Mouse (Mus musculus): ENCODE results near the gene Gm9844. TPM values are rescaled to one million over a fixed set of nuclear protein-coding genes. Genes with fewer than 3 reads are reported as not detected.

Gm9844 gene
- polyA plus RNA-seq, 1 experiment from 2014 or later: 15.8 TPM

DNA sequence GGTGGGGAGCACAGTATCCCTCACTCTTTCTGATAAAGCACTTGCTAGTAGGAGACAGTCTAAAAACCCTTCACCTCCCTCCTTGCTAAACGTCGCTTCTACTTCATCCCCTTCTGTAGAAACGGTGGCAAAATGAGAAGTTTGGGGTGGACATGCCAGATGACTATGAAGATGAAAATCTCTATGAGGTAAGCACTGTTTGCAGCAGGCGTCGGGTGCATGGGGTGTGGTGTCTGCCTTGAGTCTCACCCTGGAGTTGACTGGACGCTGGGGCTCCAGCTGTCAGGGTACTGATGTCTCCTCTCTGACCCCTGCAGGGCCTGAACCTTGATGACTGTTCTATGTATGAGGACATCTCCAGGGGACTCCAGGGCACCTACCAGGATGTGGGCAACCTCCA is 39.1 kb downstream of the Gm9844 start:
- DNase-seq (ENCODE audit: low spot score) (no peak), ATAC-seq (ENCODE audit: low FRiP score, low TSS enrichment) (no peak)
- Histone ChIP-seq H3K27ac (replicated peaks) (no peak overlapping the region), H3K4me3 (ENCODE audit: low read depth, low read length) (no peak overlapping the region), H3K4me2 (replicated peaks; ENCODE audit: low read depth) (no peak overlapping the region), H3K9ac (ENCODE audit: low read length) (no peak overlapping the region), H3K9me3 (ENCODE audit: control insufficient read depth, low read length) (no peaks in the 10 kb centered on the region), H3K27me3 (ENCODE audit: control insufficient read depth, insufficient read depth, low read length) (no peaks in the 10 kb centered on the region), H3K4me1 (replicated peaks; ENCODE audit: control insufficient read depth, insufficient read depth) (no peaks in the 10 kb centered on the region), H3K36me3 (ENCODE audit: control insufficient read depth, insufficient read depth, low read length) (no peaks in the 10 kb centered on the region)
- WGBS: 52% methylated on average over 6 of the region's 6 CpGs
- TF ChIP-seq EP300 (optimal IDR thresholded peaks at IDR 0.05) (no peak), CTCF (IDR thresholded peaks at IDR 0.05; ENCODE audit: low read depth) (no peak)

- Histone ChIP-seq H3K27ac (replicated peaks) (peak overlapping the region; percentile 93; the same call in 1 of the 2 replicates), H3K9ac (ENCODE audit: low read length) (no peak overlapping the region), H3K27me3 (ENCODE audit: control insufficient read depth, insufficient read depth, low read length) (no peaks in the 10 kb centered on the region), H3K36me3 (ENCODE audit: control insufficient read depth, insufficient read depth, low read length) (no peaks in the 10 kb centered on the region), H3K9me3 (ENCODE audit: control insufficient read depth, low read length) (no peaks in the 10 kb centered on the region), H3K4me3 (ENCODE audit: low read depth, low read length) (no peak overlapping the region), H3K4me1 (replicated peaks; ENCODE audit: control insufficient read depth, insufficient read depth) (no peaks in the 10 kb centered on the region; the same call in 1 of the 2 replicates), H3K4me2 (replicated peaks; ENCODE audit: low read depth) (0 out of 2 replicates have a peak overlapping the region, but pooled peaks have one; percentile 90)
- no peak for ATAC-seq (ENCODE audit: low FRiP score, low TSS enrichment)
- no peak for DNase-seq (ENCODE audit: low spot score)
- WGBS: 42% methylated on average over 1 of the region's 1 CpGs
- TF ChIP-seq EP300 (optimal IDR thresholded peaks at IDR 0.05) (no peak), CTCF (IDR thresholded peaks at IDR 0.05; ENCODE audit: low read depth) (no peak)
These were observed 39.8 kb downstream of the Gm9844 start for GRCm38 (mm10) chr7:24901842-24902241.

- WGBS: 49% methylated on average over 2 of the region's 2 CpGs
- TF ChIP-seq EP300 (optimal IDR thresholded peaks at IDR 0.05) (no peak), CTCF (IDR thresholded peaks at IDR 0.05; ENCODE audit: low read depth) (no peak)
- H3K27ac ChIP-seq (replicated peaks): peak overlapping the region; percentile 93
- H3K36me3 ChIP-seq (ENCODE audit: control insufficient read depth, insufficient read depth, low read length): no peaks in the 10 kb centered on the region
- ATAC-seq (ENCODE audit: low FRiP score, low TSS enrichment) (no peak), DNase-seq (ENCODE audit: low spot score) (no peak)
- H3K9me3 ChIP-seq (ENCODE audit: control insufficient read depth, low read length): no peaks in the 10 kb centered on the region
- H3K27me3 ChIP-seq (ENCODE audit: control insufficient read depth, insufficient read depth, low read length): no peaks in the 10 kb centered on the region
- H3K4me2 ChIP-seq (replicated peaks; ENCODE audit: low read depth): peak overlapping the region; percentile 90
- H3K4me1 ChIP-seq (replicated peaks; ENCODE audit: control insufficient read depth, insufficient read depth): no peaks in the 10 kb centered on the region; the same call in 1 of the 2 replicates
- H3K4me3 ChIP-seq (ENCODE audit: low read depth, low read length): peak overlapping the region; percentile 73
- peak overlapping the region; percentile 83 for H3K9ac ChIP-seq (ENCODE audit: low read length)
These were observed 40.2 kb downstream of the Gm9844 start for GRCm38 (mm10) chr7:24902264-24902629.

DNA sequence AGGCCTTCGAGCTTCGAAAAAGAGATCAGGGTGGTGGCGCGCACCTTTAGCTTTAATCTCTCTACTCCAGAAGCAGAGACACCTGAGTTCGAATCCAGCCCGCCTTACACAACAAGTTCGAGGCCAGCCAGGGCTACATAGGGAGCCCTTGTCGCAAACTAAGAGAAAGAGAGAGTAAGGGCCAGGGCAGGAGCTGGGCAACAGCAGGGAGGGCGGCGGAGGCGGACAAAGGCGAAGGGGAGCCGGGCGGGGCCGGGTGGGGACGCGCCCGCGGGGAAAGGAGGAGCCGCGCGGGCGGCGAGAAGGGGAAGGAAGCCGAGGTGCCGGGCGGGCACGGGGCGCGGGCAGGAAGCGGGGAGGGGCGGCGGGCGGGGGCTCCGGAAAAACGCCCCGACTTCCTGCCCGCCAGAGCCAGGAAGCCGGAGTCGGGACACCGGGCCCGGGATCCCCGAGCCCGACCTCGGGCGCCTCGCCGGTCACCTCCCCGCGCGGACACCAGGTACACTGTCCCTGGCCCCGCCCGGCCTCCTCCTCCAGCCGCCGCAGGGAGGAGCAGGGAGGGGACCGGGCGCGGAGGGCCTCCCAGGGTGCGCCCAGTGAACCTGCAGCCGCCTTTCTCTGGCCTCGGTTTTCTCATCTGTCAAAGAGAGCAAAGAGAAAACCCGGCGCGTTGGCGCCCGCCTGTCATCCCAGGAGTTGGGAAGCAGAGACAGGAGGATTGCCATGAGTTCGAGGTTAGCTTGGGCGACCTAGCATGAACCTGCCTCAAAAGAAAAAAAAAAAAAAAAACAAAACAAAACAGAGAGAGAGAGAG is 40.8 kb downstream of the Gm9844 start, which contains the start of gene Arhgef1:
Gene Arhgef1 (plus strand): TSS at position 283 of the 814 bp plus-strand sequence.
- Histone ChIP-seq H3K27ac (replicated peaks) (peak within 1 kb of the TSS; percentile 93), H3K27me3 (ENCODE audit: control insufficient read depth, insufficient read depth, low read length) (no peaks in the 10 kb centered on the region), H3K36me3 (ENCODE audit: control insufficient read depth, insufficient read depth, low read length) (no peaks in the 10 kb centered on the region), H3K4me2 (replicated peaks; ENCODE audit: low read depth) (peak within 1 kb of the TSS; percentile 90), H3K4me3 (ENCODE audit: low read depth, low read length) (peak within 1 kb of the TSS; percentile 73), H3K9ac (ENCODE audit: low read length) (peak within 1 kb of the TSS; percentile 83), H3K9me3 (ENCODE audit: control insufficient read depth, low read length) (no peaks in the 10 kb centered on the region), H3K4me1 (replicated peaks; ENCODE audit: control insufficient read depth, insufficient read depth) (no peaks in the 10 kb centered on the region; the same call in 1 of the 2 replicates)
- 6% methylated on average over 32 of the region's 68 CpGs for WGBS
- peak; percentile 81 for DNase-seq (ENCODE audit: low spot score)
- peak; percentile 37 for ATAC-seq (ENCODE audit: low FRiP score, low TSS enrichment)
- TF ChIP-seq CTCF (IDR thresholded peaks at IDR 0.05; ENCODE audit: low read depth) (peak; percentile 1; the same call in 1 of the 2 replicates), EP300 (optimal IDR thresholded peaks at IDR 0.05) (no peak)

DNA sequence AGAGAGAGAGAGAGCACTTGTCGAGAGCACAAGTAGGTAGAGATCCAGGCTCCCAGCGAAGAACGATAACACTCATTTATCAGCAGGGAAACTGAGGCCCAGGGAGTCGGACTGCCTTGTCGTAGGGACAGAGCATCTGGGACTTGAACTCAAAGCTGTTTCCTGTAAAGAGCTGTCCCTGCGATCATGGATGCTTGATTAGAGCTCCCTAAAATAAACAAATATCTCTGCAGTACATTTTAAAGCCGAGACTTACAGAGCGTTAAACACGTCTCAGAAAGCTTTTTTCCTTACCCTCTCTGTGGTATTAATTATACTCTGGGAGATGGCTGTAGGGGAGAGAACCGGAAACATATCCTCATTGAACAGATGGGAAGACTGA is 41.4 kb downstream of the Gm9844 start:
- ATAC-seq (ENCODE audit: low FRiP score, low TSS enrichment): no peak
- Histone ChIP-seq H3K27ac (replicated peaks) (peak overlapping the region; percentile 93), H3K27me3 (ENCODE audit: control insufficient read depth, insufficient read depth, low read length) (no peaks in the 10 kb centered on the region), H3K4me3 (ENCODE audit: low read depth, low read length) (peak overlapping the region; percentile 73), H3K4me1 (replicated peaks; ENCODE audit: control insufficient read depth, insufficient read depth) (no peaks in the 10 kb centered on the region; the same call in 1 of the 2 replicates), H3K9ac (ENCODE audit: low read length) (peak overlapping the region; percentile 83), H3K9me3 (ENCODE audit: control insufficient read depth, low read length) (no peaks in the 10 kb centered on the region), H3K4me2 (replicated peaks; ENCODE audit: low read depth) (peak overlapping the region; percentile 90), H3K36me3 (ENCODE audit: control insufficient read depth, insufficient read depth, low read length) (peaks cover under 1% of the 10 kb centered on the region; the same call in 1 of the 2 replicates)
- TF ChIP-seq EP300 (optimal IDR thresholded peaks at IDR 0.05) (no peak), CTCF (IDR thresholded peaks at IDR 0.05; ENCODE audit: low read depth) (no peak)
- 14% methylated on average over 10 of the region's 10 CpGs for WGBS
- DNase-seq (ENCODE audit: low spot score): no peak

- peak; percentile 86 for TF ChIP-seq CTCF (IDR thresholded peaks at IDR 0.05; ENCODE audit: low read depth)
- TF ChIP-seq EP300 (optimal IDR thresholded peaks at IDR 0.05): no peak
- Histone ChIP-seq H3K4me1 (replicated peaks; ENCODE audit: control insufficient read depth, insufficient read depth) (no peaks in the 10 kb centered on the region; the same call in 1 of the 2 replicates), H3K4me3 (ENCODE audit: low read depth, low read length) (peak overlapping the region; percentile 73), H3K4me2 (replicated peaks; ENCODE audit: low read depth) (peak overlapping the region; percentile 90), H3K9ac (ENCODE audit: low read length) (peak overlapping the region; percentile 72), H3K36me3 (ENCODE audit: control insufficient read depth, insufficient read depth, low read length) (peaks cover 5% of the 10 kb centered on the region; the same call in 1 of the 2 replicates), H3K27me3 (ENCODE audit: control insufficient read depth, insufficient read depth, low read length) (no peaks in the 10 kb centered on the region), H3K9me3 (ENCODE audit: control insufficient read depth, low read length) (no peaks in the 10 kb centered on the region), H3K27ac (replicated peaks) (peak overlapping the region; percentile 93)
- ATAC-seq (ENCODE audit: low FRiP score, low TSS enrichment) (peak; percentile 96), DNase-seq (ENCODE audit: low spot score) (peak; percentile 99)
- WGBS: under 1% methylated on average over 30 of the region's 30 CpGs
These were observed 42.1 kb downstream of the Gm9844 start for GRCm38 (mm10) chr7:24904070-24904483.

Data from stomach, postnatal 0 days (tissue).